Mouse (Mus musculus): ENCODE measurements at regions not wholly inside any gene's neighbourhood (a gene's known extent, or its start where the extent isn't known, plus 50 kb on each side); places are given as distances from the start of the nearest gene placed in this dataset.

DNA sequence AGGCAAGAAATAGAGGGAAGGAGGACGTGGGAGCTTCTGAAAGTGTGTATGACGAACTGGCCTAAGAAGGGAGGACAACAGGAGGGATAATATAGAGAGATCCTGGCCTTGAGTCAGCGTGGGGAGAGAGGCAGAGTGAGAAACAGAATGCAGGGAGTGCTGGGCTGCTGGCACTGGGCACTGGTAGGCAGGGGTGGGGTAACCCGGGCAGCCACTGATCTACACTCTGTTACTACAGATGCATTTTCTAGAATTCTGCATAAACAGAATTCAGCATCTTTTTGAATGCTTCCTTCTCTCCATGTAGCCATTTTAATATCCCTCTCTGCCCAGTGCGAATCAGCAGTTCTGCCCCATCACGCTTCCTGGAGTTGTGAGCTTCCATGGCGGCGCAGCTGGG is 84.5 kb upstream of the Ankrd55 start:
- Histone ChIP-seq H3K27ac (ENCODE audit: low read length) (no peak overlapping the region), H3K4me2 (replicated peaks; ENCODE audit: low read depth, low read length) (no peak overlapping the region), H3K4me1 (ENCODE audit: control insufficient read depth, insufficient read depth, low read length) (no peaks in the 10 kb centered on the region), H3K36me3 (ENCODE audit: control insufficient read depth, insufficient read depth, low read length) (no peaks in the 10 kb centered on the region), H3K27me3 (ENCODE audit: control insufficient read depth, insufficient read depth, low read length) (no peaks in the 10 kb centered on the region), H3K9me3 (ENCODE audit: control insufficient read depth, low read depth, low read length) (no peaks in the 10 kb centered on the region), H3K9ac (replicated peaks; ENCODE audit: low read depth, low read length) (no peak overlapping the region), H3K4me3 (ENCODE audit: low read depth, low read length) (no peak overlapping the region)
- no peak for ATAC-seq (ENCODE audit: insufficient number of reproducible peaks, insufficient read depth, low FRiP score, low read depth)
- 71% methylated on average over 8 of the region's 8 CpGs for WGBS

- no peak overlapping the region for H3K9ac ChIP-seq (replicated peaks; ENCODE audit: low read depth, low read length)
- whole genome bisulfite sequencing = 66% methylated on average over 3 of the region's 3 CpGs
Measured at GRCm38 (mm10) chr13:112204204-112204603, 84.0 kb upstream of the Ankrd55 start.

GRCm38 (mm10) chr13:112204813-112205212 is 83.4 kb upstream of the Ankrd55 start:
- H3K27ac ChIP-seq (ENCODE audit: low read length) = no peak overlapping the region
- 77% methylated on average over 5 of the region's 5 CpGs for WGBS
- no peak overlapping the region for H3K4me2 ChIP-seq (replicated peaks; ENCODE audit: low read depth, low read length)
- no peaks in the 10 kb centered on the region for H3K27me3 ChIP-seq (ENCODE audit: control insufficient read depth, insufficient read depth, low read length)
- H3K4me1 ChIP-seq (ENCODE audit: control insufficient read depth, insufficient read depth, low read length) = no peaks in the 10 kb centered on the region
- no peak overlapping the region for H3K4me3 ChIP-seq (ENCODE audit: low read depth, low read length)
- no peaks in the 10 kb centered on the region for H3K9me3 ChIP-seq (ENCODE audit: control insufficient read depth, low read depth, low read length)
- H3K9ac ChIP-seq (replicated peaks; ENCODE audit: low read depth, low read length) = no peak overlapping the region
- H3K36me3 ChIP-seq (ENCODE audit: control insufficient read depth, insufficient read depth, low read length) = no peaks in the 10 kb centered on the region
- no peak for ATAC-seq (ENCODE audit: insufficient number of reproducible peaks, insufficient read depth, low FRiP score, low read depth)

More at GRCm38 (mm10) chr13:112204204-112204603, 84.0 kb upstream of the Ankrd55 start:
- Histone ChIP-seq H3K4me2 (replicated peaks; ENCODE audit: low read depth, low read length) (no peak overlapping the region), H3K4me3 (ENCODE audit: low read depth, low read length) (no peak overlapping the region), H3K27ac (ENCODE audit: low read length) (no peak overlapping the region), H3K9me3 (ENCODE audit: control insufficient read depth, low read depth, low read length) (no peaks in the 10 kb centered on the region), H3K4me1 (ENCODE audit: control insufficient read depth, insufficient read depth, low read length) (no peaks in the 10 kb centered on the region), H3K36me3 (ENCODE audit: control insufficient read depth, insufficient read depth, low read length) (no peaks in the 10 kb centered on the region), H3K27me3 (ENCODE audit: control insufficient read depth, insufficient read depth, low read length) (no peaks in the 10 kb centered on the region)
- no peak for ATAC-seq (ENCODE audit: insufficient number of reproducible peaks, insufficient read depth, low FRiP score, low read depth)

- Histone ChIP-seq H3K9me3 (ENCODE audit: control insufficient read depth, low read depth, low read length) (no peaks in the 10 kb centered on the region), H3K9ac (replicated peaks; ENCODE audit: low read depth, low read length) (no peak overlapping the region), H3K4me2 (replicated peaks; ENCODE audit: low read depth, low read length) (no peak overlapping the region), H3K4me1 (ENCODE audit: control insufficient read depth, insufficient read depth, low read length) (no peaks in the 10 kb centered on the region), H3K27me3 (ENCODE audit: control insufficient read depth, insufficient read depth, low read length) (no peaks in the 10 kb centered on the region), H3K27ac (ENCODE audit: low read length) (no peak overlapping the region), H3K36me3 (ENCODE audit: control insufficient read depth, insufficient read depth, low read length) (no peaks in the 10 kb centered on the region), H3K4me3 (ENCODE audit: low read depth, low read length) (no peak overlapping the region)
- WGBS = 85% methylated on average over 12 of the region's 12 CpGs
- ATAC-seq (ENCODE audit: insufficient number of reproducible peaks, insufficient read depth, low FRiP score, low read depth) = no peak
Measured at GRCm38 (mm10) chr13:112207617-112208235, 80.5 kb upstream of the Ankrd55 start.

DNA sequence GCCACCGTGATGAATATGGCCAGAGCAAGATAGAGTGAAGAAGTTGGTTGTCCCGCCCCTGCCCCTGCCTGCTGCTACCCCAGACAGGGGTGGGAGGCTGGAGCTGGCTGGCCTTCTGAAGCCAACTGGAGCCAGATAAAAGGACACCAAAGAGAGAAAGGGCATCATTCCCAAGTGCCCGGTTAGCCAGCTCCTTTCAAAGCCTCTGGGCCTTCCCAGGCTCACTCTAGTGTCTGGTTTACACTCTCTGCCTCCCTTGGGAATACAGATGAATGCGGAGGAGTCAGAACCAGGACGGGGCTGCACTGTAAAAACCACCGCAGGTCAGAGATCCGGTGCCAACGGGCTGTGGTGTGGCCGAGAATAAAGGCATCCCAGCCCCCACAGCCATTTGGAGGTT is 76.4 kb upstream of the Ankrd55 start:
- Histone ChIP-seq H3K27ac (ENCODE audit: low read length) (no peak overlapping the region), H3K9ac (replicated peaks; ENCODE audit: low read depth, low read length) (no peak overlapping the region), H3K27me3 (ENCODE audit: control insufficient read depth, insufficient read depth, low read length) (no peaks in the 10 kb centered on the region), H3K4me3 (ENCODE audit: low read depth, low read length) (no peak overlapping the region), H3K4me2 (replicated peaks; ENCODE audit: low read depth, low read length) (no peak overlapping the region), H3K36me3 (ENCODE audit: control insufficient read depth, insufficient read depth, low read length) (no peaks in the 10 kb centered on the region), H3K9me3 (ENCODE audit: control insufficient read depth, low read depth, low read length) (no peaks in the 10 kb centered on the region), H3K4me1 (ENCODE audit: control insufficient read depth, insufficient read depth, low read length) (no peaks in the 10 kb centered on the region)
- ATAC-seq (ENCODE audit: insufficient number of reproducible peaks, insufficient read depth, low FRiP score, low read depth) = no peak
- 70% methylated on average over 9 of the region's 9 CpGs for WGBS

DNA sequence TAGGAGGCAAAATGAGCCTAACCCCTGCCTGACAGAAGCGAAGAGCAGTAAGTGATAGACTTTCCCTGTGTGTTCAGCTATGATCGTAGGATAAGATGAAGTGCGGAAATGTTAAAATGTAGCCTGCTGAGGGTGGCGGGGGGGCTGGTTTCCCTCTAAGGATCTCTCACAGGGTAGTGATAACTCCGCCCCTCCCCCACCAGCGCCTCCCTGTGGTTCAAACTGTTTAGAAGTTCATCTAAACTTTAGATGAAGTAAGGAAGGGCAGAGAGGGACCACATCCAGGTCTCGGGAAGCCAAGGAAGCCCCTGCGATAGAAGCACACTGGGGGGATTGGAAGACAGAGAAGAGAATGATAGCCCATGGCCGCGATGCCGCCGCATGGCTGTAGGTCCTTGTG is 75.9 kb upstream of the Ankrd55 start:
- ATAC-seq (ENCODE audit: insufficient number of reproducible peaks, insufficient read depth, low FRiP score, low read depth) = no peak
- WGBS = 73% methylated on average over 12 of the region's 12 CpGs
- no peaks in the 10 kb centered on the region for H3K27me3 ChIP-seq (ENCODE audit: control insufficient read depth, insufficient read depth, low read length)

DNA sequence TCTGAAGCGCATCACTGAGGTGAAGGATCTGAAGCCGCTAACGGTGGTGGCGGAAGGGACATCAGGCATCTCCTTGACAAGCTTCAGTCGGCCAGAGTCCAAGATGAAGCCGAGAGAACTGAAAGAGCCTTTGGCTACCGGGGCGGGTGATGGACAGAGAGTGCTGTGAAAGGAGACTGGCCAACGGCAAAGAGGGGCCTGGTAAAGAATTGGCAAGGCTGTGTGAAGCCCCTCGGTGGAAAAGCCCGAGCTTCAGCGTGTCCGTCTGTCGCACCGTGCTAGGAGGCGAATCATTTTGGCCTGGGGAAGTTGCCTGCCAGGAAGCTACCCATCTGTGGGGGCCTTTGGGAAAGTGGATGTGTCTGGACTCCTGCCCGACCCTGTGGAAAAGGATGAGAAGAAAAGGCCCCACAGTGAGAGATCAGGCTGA is 74.6 kb upstream of the Ankrd55 start:
- Histone ChIP-seq H3K9me3 (ENCODE audit: control insufficient read depth, low read depth, low read length) (no peaks in the 10 kb centered on the region), H3K4me1 (ENCODE audit: control insufficient read depth, insufficient read depth, low read length) (no peaks in the 10 kb centered on the region), H3K4me2 (replicated peaks; ENCODE audit: low read depth, low read length) (no peak overlapping the region), H3K27me3 (ENCODE audit: control insufficient read depth, insufficient read depth, low read length) (no peaks in the 10 kb centered on the region), H3K27ac (ENCODE audit: low read length) (no peak overlapping the region), H3K4me3 (ENCODE audit: low read depth, low read length) (no peak overlapping the region), H3K9ac (replicated peaks; ENCODE audit: low read depth, low read length) (no peak overlapping the region), H3K36me3 (ENCODE audit: control insufficient read depth, insufficient read depth, low read length) (no peaks in the 10 kb centered on the region)
- 81% methylated on average over 17 of the region's 17 CpGs for WGBS
- no peak for ATAC-seq (ENCODE audit: insufficient number of reproducible peaks, insufficient read depth, low FRiP score, low read depth)

More for the DNA sequence above, 75.9 kb upstream of the Ankrd55 start:
- no peak overlapping the region for H3K4me2 ChIP-seq (replicated peaks; ENCODE audit: low read depth, low read length)
- H3K4me3 ChIP-seq (ENCODE audit: low read depth, low read length) = no peak overlapping the region
- H3K9ac ChIP-seq (replicated peaks; ENCODE audit: low read depth, low read length) = no peak overlapping the region
- H3K27ac ChIP-seq (ENCODE audit: low read length) = no peak overlapping the region
- H3K4me1 ChIP-seq (ENCODE audit: control insufficient read depth, insufficient read depth, low read length) = no peaks in the 10 kb centered on the region
- H3K36me3 ChIP-seq (ENCODE audit: control insufficient read depth, insufficient read depth, low read length) = no peaks in the 10 kb centered on the region
- H3K9me3 ChIP-seq (ENCODE audit: control insufficient read depth, low read depth, low read length) = no peaks in the 10 kb centered on the region

GRCm38 (mm10) chr13:112216084-112216483 is 72.2 kb upstream of the Ankrd55 start:
- Histone ChIP-seq H3K27me3 (ENCODE audit: control insufficient read depth, insufficient read depth, low read length) (no peaks in the 10 kb centered on the region), H3K27ac (ENCODE audit: low read length) (no peak overlapping the region), H3K36me3 (ENCODE audit: control insufficient read depth, insufficient read depth, low read length) (no peaks in the 10 kb centered on the region), H3K4me1 (ENCODE audit: control insufficient read depth, insufficient read depth, low read length) (no peaks in the 10 kb centered on the region), H3K9ac (replicated peaks; ENCODE audit: low read depth, low read length) (no peak overlapping the region), H3K4me3 (ENCODE audit: low read depth, low read length) (no peak overlapping the region), H3K4me2 (replicated peaks; ENCODE audit: low read depth, low read length) (no peak overlapping the region), H3K9me3 (ENCODE audit: control insufficient read depth, low read depth, low read length) (no peaks in the 10 kb centered on the region)
- WGBS = 97% methylated on average over 14 of the region's 14 CpGs
- ATAC-seq (ENCODE audit: insufficient number of reproducible peaks, insufficient read depth, low FRiP score, low read depth) = no peak

DNA sequence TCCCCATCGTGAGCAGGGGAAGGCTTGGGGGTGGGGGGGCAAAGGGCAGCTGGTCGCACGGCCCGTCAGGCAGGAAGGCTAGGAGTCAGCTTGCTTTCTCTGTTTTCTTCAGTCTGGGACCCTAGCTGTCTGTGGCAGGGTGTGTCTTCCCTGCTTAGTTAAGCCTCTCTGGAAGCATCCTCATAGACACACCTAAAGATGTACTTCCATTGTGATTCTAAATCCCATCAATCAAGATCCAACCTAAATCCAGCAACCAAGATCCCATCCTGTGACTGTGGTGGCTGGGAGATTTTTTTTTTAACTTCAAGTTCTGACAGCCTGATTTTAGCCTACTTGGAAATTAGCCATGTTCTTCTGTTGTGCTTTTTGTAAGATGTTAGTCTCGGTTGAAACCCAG is 69.9 kb upstream of the Ankrd55 start:
- no peaks in the 10 kb centered on the region for H3K27me3 ChIP-seq (ENCODE audit: control insufficient read depth, insufficient read depth, low read length)
- no peak overlapping the region for H3K4me3 ChIP-seq (ENCODE audit: low read depth, low read length)
- H3K4me2 ChIP-seq (replicated peaks; ENCODE audit: low read depth, low read length) = no peak overlapping the region
- H3K9ac ChIP-seq (replicated peaks; ENCODE audit: low read depth, low read length) = no peak overlapping the region
- WGBS = 59% methylated on average over 5 of the region's 5 CpGs
- ATAC-seq (ENCODE audit: insufficient number of reproducible peaks, insufficient read depth, low FRiP score, low read depth) = no peak
- no peak overlapping the region for H3K27ac ChIP-seq (ENCODE audit: low read length)
- H3K4me1 ChIP-seq (ENCODE audit: control insufficient read depth, insufficient read depth, low read length) = no peaks in the 10 kb centered on the region
- H3K9me3 ChIP-seq (ENCODE audit: control insufficient read depth, low read depth, low read length) = no peaks in the 10 kb centered on the region
- no peaks in the 10 kb centered on the region for H3K36me3 ChIP-seq (ENCODE audit: control insufficient read depth, insufficient read depth, low read length)
